Mouse (Mus musculus) mouse embryonic stem cell (cell line): ENCODE measurements around the gene Myl3.

Experiments
- in situ Hi-C, 2 experiments: fragments of 300-500 bp; cut with MboI; formaldehyde crosslinking; loops; 1 replicate in 1 of 2; 3 replicates in 1 of 2; pipeline ENCODE4 v1.14.3; 2019 to 2020; ENCODE audit warnings: low sequenced_read_pairs in 2 of 2, low pct_unique_long_range_greater_than_20kb in 1 of 2, mixed read lengths in 1 of 2; ENCODE audit not compliant: unreplicated experiment in 1 of 2

The Myl3 gene

GRCm38 (mm10) chr9:110751412-110751811, 9.8 kb downstream of the Myl3 start:
- in situ Hi-C loops = no loop called here

- in situ Hi-C loops = no loop called here
Observed at GRCm38 (mm10) chr9:110752917-110753435, 11.3 kb downstream of the Myl3 start.

GRCm38 (mm10) chr9:110753773-110754172, 12.1 kb downstream of the Myl3 start:
- in situ Hi-C loops = no loop called here

GRCm38 (mm10) chr9:110757816-110758215, 16.2 kb downstream of the Myl3 start:
- in situ Hi-C loops = no loop called here

GRCm38 (mm10) chr9:110758605-110759004, 16.9 kb downstream of the Myl3 start:
- in situ Hi-C loops = no loop called here

GRCm38 (mm10) chr9:110759265-110759664, 17.6 kb downstream of the Myl3 start:
- in situ Hi-C loops = no loop called here

GRCm38 (mm10) chr9:110760886-110761285, 19.2 kb downstream of the Myl3 start:
- in situ Hi-C loops = no loop called here

GRCm38 (mm10) chr9:110762763-110763162, 21.1 kb downstream of the Myl3 start:
- in situ Hi-C loops = no loop called here

- in situ Hi-C loops = no loop called here
Observed at GRCm38 (mm10) chr9:110763405-110763804, 21.7 kb downstream of the Myl3 start.

GRCm38 (mm10) chr9:110772336-110772735, 30.7 kb downstream of the Myl3 start:
- in situ Hi-C loops = loop anchor here in 1 of 2 experiments (5.0 kb wide), 1 partner anchor 45 kb away; no protein-coding TSS in a partner anchor

- in situ Hi-C loops = loop anchor here in 1 of 2 experiments (5.0 kb wide), 1 partner anchor 47 kb away; no protein-coding TSS in a partner anchor
Observed at GRCm38 (mm10) chr9:110774403-110775268, 33.0 kb downstream of the Myl3 start.

- in situ Hi-C loops = no loop called here
Observed at GRCm38 (mm10) chr9:110775269-110776022, 33.8 kb downstream of the Myl3 start.

GRCm38 (mm10) chr9:110778100-110778499, 36.4 kb downstream of the Myl3 start:
- in situ Hi-C loops = no loop called here

- in situ Hi-C loops = no loop called here
Observed at GRCm38 (mm10) chr9:110778559-110778958, 36.9 kb downstream of the Myl3 start.

- in situ Hi-C loops = no loop called here
Observed at GRCm38 (mm10) chr9:110779242-110779913, 37.7 kb downstream of the Myl3 start.

- in situ Hi-C loops = no loop called here
Observed at GRCm38 (mm10) chr9:110781256-110781721, 39.6 kb downstream of the Myl3 start.

GRCm38 (mm10) chr9:110781731-110782130, 40.1 kb downstream of the Myl3 start:
- in situ Hi-C loops = no loop called here

GRCm38 (mm10) chr9:110783611-110784010, 42.0 kb downstream of the Myl3 start:
- in situ Hi-C loops = no loop called here

- in situ Hi-C loops = no loop called here
Observed at GRCm38 (mm10) chr9:110788169-110788568, 46.5 kb downstream of the Myl3 start.
